Mouse (Mus musculus): ENCODE data around the gene Ube2g1.

DNA sequence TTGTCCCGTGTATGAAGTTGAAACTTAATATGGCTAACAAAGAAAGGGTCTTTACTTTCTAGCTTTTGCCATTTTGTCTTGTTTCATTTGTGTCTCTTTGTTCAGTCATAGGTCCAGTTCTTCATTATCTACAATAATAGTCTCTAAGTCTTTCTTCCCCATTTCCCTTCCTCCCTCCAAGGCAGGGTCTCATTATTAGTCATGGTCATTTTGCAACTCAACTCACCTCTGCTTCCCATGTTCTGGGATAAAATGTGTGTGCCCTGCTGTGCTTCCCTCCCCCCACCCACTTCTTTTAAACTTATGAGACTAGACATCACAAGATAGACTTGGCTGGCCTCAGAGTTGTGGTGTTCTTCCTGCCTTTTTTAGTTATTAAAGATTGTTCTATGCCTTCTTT is 53.3 kb downstream of the Ube2g1 start:
- TF ChIP-seq POLR2A (IDR thresholded peaks at IDR 0.05; ENCODE audit: insufficient read depth, low read depth, low read length) = no peak
- TF ChIP-seq CTCF (IDR thresholded peaks at IDR 0.05) = no peak
- TF ChIP-seq EP300 (IDR thresholded peaks at IDR 0.05; ENCODE audit: insufficient read depth, low read depth, low read length) = no peak

Data from heart, adult 2 months (tissue).